Mouse (Mus musculus) WW6 (cell line): ENCODE data around the gene Cytl1.

ENCODE experiments used
- DNase-seq: peaks from one replicate; pipeline ENCODE4 v3.0.0-alpha.2; 2013; ENCODE audit warnings: low read depth, low spot score

Gene Cytl1

DNA sequence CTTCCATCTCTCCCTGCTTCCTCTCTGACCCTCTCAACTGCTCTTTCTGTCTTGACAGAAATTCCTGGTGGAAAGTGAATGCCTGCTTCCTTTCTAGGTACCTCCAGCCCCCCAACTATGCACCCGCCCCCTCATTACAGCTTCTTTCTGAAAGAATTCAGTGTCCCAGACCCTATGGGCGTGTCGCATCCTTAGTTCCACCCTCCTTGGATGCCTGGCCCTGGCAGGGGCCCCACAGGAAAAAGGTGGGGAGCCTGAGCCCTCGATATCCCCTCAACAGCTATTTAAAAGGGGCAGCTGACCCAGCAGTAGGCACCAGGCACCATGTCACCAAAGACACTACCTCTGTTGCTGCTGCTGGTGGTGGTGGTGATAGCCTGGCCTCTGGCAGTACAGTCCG lies at the start of gene Cytl1:
Cytl1 (plus strand) TSS at position 296 of the 400 bp plus-strand sequence.
- DNase-seq, result no peak

GRCm38 (mm10) chr5:37692759-37693158 lies 42.6 kb upstream of the Cytl1 start:
- DNase-seq, result no peak

- DNase-seq, result no peak
Observed at GRCm38 (mm10) chr5:37695773-37696172, 39.5 kb upstream of the Cytl1 start.

DNA sequence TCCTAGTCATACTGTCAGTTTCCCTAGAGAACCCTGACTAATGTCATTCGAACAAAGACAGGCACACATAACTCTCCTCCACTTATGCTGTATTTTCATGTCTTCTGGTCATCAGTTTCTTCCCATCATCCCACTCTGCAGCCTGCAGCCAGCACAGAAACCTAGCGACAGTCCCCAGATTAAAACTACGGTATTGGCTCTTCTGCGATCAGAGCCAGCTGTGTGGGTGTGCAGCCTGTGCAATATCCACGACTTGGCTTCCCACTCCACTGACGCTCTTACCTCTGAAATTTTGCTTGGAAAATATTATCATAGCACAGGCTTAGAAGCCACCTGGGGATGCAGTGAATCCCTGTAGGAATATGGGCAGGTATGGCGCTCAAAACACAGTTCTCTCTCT lies 38.0 kb upstream of the Cytl1 start:
- no peak for DNase-seq

- DNase-seq, result no peak
Observed at GRCm38 (mm10) chr5:37699757-37700156, 35.6 kb upstream of the Cytl1 start.

DNA sequence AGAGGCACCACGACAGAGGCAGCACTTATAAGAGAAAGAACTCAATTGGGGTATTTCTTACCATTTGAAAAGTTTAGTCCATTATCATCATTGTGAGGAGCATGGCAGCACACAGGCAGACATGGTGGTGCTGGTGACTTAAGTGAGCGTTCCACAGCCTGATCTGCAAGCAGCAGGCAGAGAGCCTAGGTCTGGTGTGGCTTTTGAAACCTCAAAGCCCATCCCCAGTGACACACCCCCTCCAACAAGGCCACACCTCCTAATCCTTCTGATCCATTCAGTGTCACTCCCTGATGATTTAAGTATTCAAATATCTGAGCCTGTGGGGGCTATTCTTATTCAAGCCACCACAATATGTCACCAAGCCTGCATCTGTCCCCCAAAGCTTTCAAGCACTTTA lies 30.4 kb upstream of the Cytl1 start:
- no peak for DNase-seq

DNA sequence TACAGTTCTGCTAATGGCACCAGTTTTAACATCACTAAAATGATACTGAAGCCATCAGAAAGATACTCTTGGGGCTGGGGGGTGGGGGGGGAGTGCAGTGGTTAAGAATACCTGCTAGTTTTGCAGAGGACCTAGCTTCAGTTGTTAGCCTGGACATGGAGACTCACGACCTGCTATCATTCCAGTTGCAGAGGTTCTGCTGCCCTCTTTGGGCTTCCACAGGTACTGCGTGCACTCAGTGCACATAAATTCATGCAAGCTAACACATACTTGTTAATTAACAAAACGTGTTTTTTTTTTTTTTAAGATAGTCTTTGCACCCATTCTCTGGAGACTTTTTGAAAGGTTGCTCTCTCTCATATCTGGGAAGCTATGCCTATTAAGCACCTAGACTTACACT lies 27.2 kb upstream of the Cytl1 start:
- no peak for DNase-seq

DNA sequence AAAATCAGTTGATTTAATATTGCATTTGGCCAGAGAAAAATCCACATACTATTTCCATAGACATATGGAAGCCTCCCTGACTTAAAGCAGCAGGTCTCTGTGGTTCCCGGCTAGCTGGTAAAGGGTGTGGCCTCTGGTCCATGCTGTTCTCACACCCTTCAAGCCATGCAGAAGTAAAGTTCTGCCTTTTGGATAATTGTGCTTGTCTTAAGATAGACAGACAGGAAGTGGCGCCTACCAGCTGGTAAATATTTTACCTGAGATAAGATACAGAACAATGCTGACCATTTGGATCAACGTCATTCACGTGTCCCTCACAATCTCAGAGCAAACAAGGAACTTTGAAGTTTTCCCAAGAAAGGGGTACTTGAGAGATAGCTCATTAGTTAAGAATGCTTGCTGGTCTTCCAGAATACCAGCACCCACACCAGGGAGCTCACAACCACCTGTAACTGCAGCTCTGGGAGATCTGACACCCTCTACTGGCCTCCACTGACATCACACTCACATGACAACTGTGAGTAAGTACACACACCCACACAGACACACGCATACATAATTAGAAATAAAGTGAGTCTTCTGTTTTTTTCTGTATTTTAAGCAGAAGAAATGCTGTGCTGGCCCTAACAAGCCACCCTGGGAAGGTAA lies 25.9 kb upstream of the Cytl1 start:
- no peak for DNase-seq

DNA sequence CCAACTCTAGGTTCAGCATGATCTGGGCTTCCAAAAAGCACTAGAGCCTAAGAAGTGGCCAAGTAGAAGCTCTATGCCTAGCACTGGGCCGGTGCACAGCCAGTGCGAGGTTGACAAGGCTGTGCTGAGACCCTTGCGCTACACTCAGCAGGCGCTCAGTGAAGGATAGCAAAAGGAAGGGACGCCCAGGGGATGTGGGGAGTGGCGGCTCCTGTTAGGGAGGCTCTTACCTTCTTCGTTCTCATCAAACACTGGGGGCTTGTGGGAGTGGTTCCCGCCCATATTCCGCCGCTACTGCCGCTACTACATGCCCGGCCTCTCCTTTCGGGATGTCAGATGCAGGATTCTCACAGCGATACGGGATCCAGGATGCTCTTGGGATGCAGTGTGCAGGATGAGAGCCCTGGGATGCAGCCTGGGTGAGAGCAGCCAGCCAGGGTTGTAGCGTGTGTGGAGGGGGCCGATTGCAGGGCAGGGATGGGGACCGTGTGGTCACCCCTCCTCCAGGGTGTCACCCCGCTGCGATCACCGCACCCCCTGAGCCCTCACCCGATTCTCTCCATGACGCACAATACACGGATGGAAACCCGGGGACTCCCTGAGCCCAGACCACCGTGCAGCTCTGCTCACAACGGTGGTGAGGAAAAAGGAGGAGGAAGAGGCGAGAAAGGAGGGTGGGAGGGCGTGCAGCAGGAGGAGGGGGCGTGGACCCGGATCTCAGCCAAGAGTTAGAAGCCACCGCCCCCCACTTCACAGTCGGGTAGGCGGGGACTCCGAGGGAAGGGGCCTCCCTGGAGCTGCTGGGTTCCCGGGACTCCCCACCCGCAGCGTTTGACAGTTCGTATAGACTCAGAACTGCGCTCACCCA lies 18.6 kb upstream of the Cytl1 start, which contains the start of gene Stk32b:
Stk32b (minus strand) TSS at position 667 of the 868 bp plus-strand sequence.
- DNase-seq, result peak; percentile 36

DNA sequence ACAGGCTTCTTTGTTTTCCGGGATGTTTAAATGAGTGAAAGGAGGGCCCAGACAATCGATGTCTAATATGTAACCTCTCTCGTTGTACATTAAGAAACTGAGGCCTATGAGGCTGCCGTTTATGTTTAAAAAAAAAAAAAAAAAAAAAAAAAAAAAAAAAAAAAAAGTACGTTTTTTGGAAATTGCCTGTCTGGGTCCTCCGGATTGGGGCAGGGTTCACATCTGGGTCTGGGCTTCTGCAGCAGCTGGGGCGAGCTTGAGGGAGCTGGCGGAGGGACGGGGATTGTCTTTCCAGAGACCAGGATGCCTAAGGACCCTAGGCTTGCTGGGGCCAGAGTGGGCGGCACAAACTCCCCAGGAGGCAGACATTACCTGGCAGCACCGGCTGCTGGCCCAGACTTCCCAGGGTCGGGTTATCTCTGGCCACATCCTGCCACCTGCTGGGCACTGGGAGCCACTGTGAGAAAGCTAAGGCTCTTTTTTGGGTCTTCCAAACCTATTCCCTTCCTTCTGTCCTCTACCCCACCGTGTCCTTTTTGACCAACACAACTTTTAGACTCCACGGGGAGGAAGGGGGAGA lies 17.8 kb upstream of the Cytl1 start:
- no peak for DNase-seq

GRCm38 (mm10) chr5:37720670-37721069 lies 14.6 kb upstream of the Cytl1 start:
- no peak for DNase-seq

DNA sequence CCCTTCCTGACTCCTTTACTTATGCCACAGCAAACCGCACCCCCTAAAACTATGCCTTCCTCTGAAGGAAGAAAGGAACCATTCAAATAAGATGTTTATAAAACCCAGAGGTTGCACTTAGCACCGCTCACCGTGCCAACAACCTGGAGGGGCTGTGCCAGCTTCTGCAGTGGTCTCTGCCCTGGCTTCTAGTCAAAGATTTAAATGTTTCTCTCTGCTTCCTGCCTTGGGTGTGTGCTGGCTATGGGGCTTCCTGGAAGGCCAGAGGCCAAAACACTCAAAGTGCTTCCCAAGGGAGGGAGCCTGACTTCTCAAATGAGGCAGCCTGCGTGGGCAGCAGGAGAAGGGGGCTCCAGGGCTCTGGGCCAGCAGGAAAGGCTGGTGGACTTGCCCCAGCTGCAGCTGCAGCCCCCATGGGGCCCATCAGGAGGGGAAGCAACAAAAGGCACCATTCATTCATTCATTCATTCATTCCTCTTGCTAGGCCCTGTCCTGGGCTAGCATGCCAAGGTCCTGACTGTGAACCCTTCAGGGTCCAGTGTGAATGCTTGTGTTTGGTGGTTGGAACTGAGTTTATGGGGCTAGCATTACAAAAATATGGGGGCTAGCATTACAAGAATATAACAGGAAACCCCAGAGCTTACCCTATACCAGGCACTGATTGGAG lies 10.0 kb upstream of the Cytl1 start:
- DNase-seq, result no peak

DNA sequence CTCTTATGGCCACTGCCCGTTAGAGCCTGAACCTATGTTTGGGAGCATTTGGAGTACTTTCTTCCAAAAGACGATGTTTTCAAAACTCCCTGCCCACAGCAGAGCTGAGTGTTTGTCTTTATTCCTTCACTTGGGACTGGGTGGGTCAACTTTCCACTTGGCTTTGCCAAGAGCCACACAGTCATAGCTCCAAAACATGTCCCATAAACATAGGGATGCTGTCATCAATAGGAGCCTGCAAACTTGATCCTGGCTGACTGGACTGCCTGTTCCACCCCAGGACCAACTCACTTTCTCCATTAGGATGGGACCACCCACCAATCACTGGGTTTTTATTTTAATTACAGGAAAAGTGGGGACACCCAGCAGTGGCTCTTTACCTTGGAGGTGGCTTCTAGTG lies 4.5 kb upstream of the Cytl1 start:
- no peak for DNase-seq

- DNase-seq, result no peak
Observed at GRCm38 (mm10) chr5:37736213-37736612, 894 bp downstream of the Cytl1 start.

- no peak for DNase-seq
Observed at GRCm38 (mm10) chr5:37743889-37744707, 8.8 kb downstream of the Cytl1 start.

DNA sequence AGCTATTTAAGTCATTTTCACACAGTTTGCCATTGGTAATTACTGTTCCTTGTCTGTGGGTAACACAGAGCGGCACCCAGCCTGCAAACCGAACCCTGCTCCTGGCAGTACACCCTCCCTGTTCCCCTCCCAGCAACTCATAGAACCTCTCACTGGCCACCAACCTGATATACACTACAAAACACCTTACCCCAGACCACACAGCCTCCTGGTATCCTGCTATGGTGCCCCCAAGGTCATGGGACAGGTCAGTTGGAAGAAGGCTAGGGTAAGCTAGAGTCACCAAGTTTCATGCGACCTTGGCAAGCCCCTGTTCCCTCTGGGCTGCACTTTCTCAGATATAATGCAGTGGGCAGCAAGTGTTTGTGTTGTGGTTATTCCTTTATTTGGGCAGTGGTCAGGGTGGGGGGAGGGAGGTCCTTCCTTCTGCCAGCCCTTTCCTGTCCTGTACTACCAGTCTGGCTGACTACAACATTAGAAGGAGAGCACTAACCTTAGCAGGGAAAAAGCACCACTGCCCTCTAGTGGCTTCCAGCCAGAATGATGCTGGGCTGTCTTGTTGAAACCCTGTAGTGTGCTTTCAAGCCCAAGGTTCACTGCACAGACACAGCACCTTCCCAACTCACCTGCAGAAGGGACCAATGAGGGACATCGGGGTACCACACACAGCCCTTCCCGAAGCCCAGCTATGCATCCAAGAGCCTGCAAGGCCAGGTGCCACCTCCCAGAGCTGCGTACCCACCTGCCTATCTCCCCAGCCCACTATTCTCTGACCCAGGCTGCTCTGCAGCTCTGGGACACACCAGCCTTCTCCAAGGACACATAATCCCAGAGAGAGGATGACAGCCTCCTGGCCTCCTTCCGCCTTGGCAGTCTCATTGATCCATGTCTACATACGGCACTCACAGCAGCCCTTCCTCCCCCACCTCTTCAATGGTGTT lies 17.0 kb downstream of the Cytl1 start:
- peak; percentile 34 for DNase-seq

DNA sequence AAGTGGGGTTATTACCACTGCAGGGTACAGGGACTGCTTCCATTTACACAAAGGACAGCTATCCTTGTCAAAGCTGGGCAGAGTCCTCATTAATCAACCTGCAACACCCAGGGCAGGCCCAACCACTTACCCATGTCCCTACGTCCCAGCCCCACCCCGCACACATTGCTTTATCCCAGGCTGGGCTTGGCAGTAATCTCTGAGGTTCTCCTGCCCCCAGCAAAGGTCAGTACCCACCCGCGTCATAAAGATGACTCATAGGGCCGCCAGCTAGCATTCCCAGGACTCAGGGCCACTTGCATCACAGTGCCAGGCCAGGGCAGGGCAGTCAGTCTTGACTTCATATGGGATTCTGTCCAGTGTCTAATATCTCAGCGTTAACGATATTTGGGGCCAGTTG lies 18.0 kb downstream of the Cytl1 start:
- no peak for DNase-seq

GRCm38 (mm10) chr5:37762046-37762445 lies 26.7 kb downstream of the Cytl1 start:
- DNase-seq, result no peak

GRCm38 (mm10) chr5:37765851-37766250 lies 30.5 kb downstream of the Cytl1 start:
- DNase-seq, result no peak

DNA sequence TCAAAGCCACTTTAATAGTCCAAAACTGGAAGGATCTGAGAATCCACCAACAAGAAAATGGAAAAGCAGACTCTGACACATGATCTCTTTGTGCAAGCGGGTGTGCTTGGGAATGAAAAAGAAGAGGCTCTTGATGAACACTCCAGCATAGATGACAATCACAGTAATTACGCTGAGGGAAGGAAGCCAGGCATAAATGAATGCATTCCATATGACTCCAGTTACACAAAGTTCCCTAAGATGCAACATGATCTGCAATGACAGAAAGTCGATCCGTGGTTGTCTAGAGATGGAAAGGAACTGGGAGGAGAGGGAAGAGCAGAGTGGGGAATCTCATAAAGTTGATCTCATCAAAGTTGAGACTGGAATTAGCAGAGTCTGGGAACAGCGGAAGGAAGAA lies 31.9 kb downstream of the Cytl1 start:
- no peak for DNase-seq
